Mouse (Mus musculus) stomach, embryonic 14.5 days (tissue): ENCODE data around the gene Sympk. TPM values are rescaled to one million over a fixed set of nuclear protein-coding genes. Genes with fewer than 3 reads are reported as not detected.

Experiments used
- ATAC-seq: fragments of 200-750 bp; cut with Nextera tagmentation; 2 replicates; pipeline ENCODE4 v1.8.0; 2017; ENCODE audit warnings: low read depth, moderate TSS enrichment; ENCODE audit not compliant: insufficient number of reproducible peaks, insufficient read depth, low FRiP score
- H3K27ac ChIP-seq: fragments of 300-500 bp; sonication (generic); 2 replicates; pipeline ENCODE4 v1.5.1; 2014; ENCODE audit warnings: mild to moderate bottlenecking, low read length, moderate library complexity, mixed read lengths
- H3K27me3 ChIP-seq: fragments of 300-500 bp; sonication (generic); 2 replicates; pipeline ENCODE4 v1.6.1; 2014; ENCODE audit warnings: low read length, control low read depth, mixed read lengths; ENCODE audit not compliant: control insufficient read depth, insufficient read depth
- H3K36me3 ChIP-seq: fragments of 300-500 bp; sonication (generic); 2 replicates; pipeline ENCODE4 v1.6.1; 2014; ENCODE audit warnings: mild to moderate bottlenecking, control low read depth, low read length, moderate library complexity, mixed read lengths; ENCODE audit not compliant: control insufficient read depth, insufficient read depth
- H3K4me1 ChIP-seq: fragments of 300-500 bp; sonication (generic); 2 replicates; pipeline ENCODE4 v1.6.1; 2014; ENCODE audit warnings: low read length, control low read depth, mixed read lengths; ENCODE audit not compliant: control insufficient read depth, insufficient read depth
- H3K4me2 ChIP-seq: fragments of 300-500 bp; sonication (generic); replicated peaks from 2 replicates; pipeline ENCODE4 v1.6.1; 2014; ENCODE audit warnings: low read depth, low read length, control low read depth
- H3K4me3 ChIP-seq: fragments of 300-500 bp; sonication (generic); 2 replicates; pipeline ENCODE4 v1.5.1; 2014; ENCODE audit warnings: low read depth, low read length, control low read depth
- H3K9ac ChIP-seq: fragments of 300-500 bp; sonication (generic); replicated peaks from 2 replicates; pipeline ENCODE4 v1.6.1; 2014; ENCODE audit warnings: low read depth, mild to moderate bottlenecking, control low read depth, low read length, moderate library complexity, mixed read lengths
- H3K9me3 ChIP-seq: fragments of 300-500 bp; sonication (generic); 2 replicates; pipeline ENCODE4 v1.6.1; 2016; ENCODE audit warnings: low read depth, low read length, control low read depth; ENCODE audit not compliant: control insufficient read depth
- WGBS: fragments of 180-500 bp; shearing (Covaris S2); extraction: QIAGEN DNeasy Blood & Tissue Kit; methylation state at CpG from one replicate; pipeline ENCODE4 v1.1.7; 2014; 5-methylcytosine and 5-hydroxymethylcytosine counted together
- polyA plus RNA-seq: library from polyadenylated mRNA; unstranded; fragments of >200 nt; fragmentation: Nextera tagmentation; extraction: Ambion mirVana; gene quantifications from 2 replicates; pipeline ENCODE4 v1.2.1, GENCODE M21; 2014

Sympk gene
- polyA plus RNA-seq, 1 experiment from 2014 or later: 21.7 TPM

DNA sequence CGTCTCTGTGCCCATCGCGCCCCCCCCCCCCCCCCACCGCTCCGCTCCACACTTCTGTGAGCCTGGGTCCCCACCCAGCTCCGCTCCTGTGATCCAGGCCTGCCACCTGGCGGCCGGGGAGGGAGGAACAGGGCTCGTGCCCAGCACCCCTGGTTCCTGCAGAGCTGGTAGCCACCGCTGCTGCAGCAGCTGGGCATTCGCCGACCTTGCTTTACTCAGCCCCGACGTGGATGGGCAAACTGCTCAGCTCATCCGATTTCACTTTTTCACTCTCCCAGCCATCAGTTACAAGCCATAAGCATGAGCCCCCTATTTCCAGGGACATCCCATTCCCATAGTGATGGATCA is 69.0 kb downstream of the Sympk start:
- Histone ChIP-seq H3K4me1 (peaks cover 24% of the 10 kb centered on the region), H3K4me2 (peak overlapping the region; percentile 89), H3K36me3 (peaks cover 13% of the 10 kb centered on the region), H3K4me3 (peak overlapping the region; percentile 32), H3K27ac (peak overlapping the region; percentile 81), H3K9ac (0 out of 2 replicates have a peak overlapping the region, but pooled peaks have one; percentile 18), H3K9me3 (no peaks in the 10 kb centered on the region), H3K27me3 (no peaks in the 10 kb centered on the region)
- under 1% methylated on average over 10 of the region's 15 CpGs for WGBS
- peak; percentile 43 for ATAC-seq

DNA sequence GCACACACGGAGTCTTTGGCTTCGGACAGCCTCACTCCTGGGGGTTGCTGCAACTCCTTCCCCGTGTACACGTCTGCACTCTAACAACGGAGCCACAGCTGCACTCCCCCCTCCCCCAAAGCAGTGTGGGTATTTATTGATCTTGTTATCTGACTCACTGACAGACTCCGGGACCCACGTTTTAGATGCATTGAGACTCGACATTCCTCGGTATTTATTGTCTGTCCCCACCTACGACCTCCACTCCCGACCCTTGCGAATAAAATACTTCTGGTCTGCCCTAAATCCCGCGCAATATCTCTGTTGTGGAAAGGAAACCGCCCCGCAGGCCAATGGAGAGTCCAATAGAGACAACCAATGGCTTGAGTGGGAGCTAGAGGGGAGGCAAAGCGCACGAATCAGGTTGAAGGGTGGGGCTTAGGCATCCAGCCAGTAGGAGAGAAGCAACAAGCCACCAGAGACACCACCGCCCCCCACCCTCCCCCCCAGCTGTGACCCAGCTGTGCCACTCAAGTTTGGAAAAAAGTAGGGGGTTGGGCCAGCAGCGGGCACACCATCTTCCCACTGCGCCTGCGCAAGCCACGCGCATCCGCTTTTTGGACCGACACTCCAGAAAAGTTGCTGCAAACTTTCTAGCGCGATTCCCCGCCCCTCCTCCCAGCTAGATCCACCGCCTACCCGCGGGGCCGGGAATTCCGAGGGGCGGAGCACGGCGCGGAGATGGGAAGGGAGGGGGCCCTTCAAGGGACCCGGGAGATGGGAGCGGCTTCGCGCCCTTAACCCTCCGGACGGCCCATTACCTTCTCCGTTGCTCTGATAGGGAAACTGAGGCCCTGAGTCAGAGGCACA is 69.6 kb downstream of the Sympk start:
- under 1% methylated on average over 44 of the region's 45 CpGs for WGBS
- peaks cover 7% of the 10 kb centered on the region for H3K36me3 ChIP-seq
- peak overlapping the region; percentile 99 for H3K27ac ChIP-seq
- no peaks in the 10 kb centered on the region for H3K27me3 ChIP-seq
- H3K9me3 ChIP-seq: no peaks in the 10 kb centered on the region
- H3K9ac ChIP-seq: peak overlapping the region; percentile 93
- H3K4me1 ChIP-seq: peaks cover 24% of the 10 kb centered on the region
- peak overlapping the region; percentile 89 for H3K4me2 ChIP-seq
- ATAC-seq: peak; percentile 82
- H3K4me3 ChIP-seq: peak overlapping the region; percentile 80

DNA sequence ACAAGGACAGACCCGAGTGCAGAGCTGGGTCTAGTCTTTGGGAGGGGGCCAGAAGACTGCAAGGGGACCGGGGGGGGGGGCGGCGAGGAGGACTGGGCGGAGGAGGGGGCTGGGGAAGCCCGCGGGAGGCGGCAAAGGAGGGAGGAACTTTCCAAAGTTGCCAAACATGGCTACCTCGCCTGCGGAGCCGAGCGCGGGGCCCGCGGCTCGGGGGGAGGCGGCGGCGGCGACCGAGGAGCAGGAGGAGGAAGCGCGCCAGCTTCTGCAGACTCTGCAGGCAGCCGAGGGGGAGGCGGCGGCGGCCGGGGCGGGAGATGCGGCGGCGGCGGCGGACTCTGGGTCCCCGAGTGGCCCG is 70.3 kb downstream of the Sympk start, which contains the start of gene Six5:
Gene Six5, plus strand, starts transcription at position 124 of the 355 bp plus-strand sequence.
- WGBS: 6% methylated on average over 9 of the region's 36 CpGs
- H3K27ac ChIP-seq: peak within 1 kb of the TSS; percentile 99
- H3K27me3 ChIP-seq: no peaks in the 10 kb centered on the region
- peak within 1 kb of the TSS; percentile 80 for H3K4me3 ChIP-seq
- H3K4me1 ChIP-seq: peaks cover 24% of the 10 kb centered on the region
- H3K36me3 ChIP-seq: peaks cover 4% of the 10 kb centered on the region
- no peaks in the 10 kb centered on the region for H3K9me3 ChIP-seq
- H3K4me2 ChIP-seq: peak within 1 kb of the TSS; percentile 89
- peak within 1 kb of the TSS; percentile 93 for H3K9ac ChIP-seq
- no peak; the same call in 1 of the 2 replicates for ATAC-seq

DNA sequence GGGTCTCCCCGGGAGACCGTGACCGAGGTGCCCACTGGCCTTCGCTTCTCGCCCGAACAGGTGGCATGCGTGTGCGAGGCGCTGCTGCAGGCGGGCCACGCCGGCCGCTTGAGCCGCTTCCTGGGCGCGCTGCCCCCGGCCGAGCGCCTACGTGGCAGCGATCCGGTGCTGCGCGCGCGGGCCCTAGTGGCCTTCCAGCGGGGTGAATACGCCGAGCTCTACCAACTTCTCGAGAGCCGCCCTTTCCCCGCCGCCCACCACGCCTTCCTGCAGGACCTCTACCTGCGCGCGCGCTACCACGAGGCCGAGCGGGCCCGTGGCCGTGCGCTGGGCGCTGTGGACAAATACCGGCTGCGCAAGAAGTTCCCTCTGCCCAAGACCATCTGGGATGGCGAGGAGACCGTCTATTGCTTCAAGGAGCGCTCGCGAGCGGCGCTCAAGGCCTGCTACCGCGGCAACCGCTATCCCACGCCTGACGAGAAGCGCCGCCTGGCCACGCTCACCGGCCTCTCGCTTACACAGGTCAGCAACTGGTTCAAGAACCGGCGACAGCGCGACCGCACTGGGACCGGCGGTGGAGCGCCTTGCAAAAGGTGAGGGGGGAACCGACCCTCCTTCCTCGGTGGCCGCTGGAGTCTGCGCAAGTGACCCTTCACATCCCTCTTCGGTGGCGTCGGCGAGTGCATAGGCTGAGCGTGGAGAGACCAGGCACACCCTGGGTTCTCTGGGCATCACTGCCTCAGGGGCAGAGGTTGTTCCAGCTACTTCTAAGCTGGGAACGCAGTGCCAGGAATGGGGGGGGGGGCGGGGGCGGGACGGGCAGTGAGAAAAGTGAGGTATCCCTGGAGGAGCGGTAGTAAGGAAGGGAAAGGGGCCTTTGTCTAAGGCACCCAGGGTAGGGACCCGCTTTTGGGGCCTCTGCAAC is 70.9 kb downstream of the Sympk start:
- H3K27me3 ChIP-seq: no peaks in the 10 kb centered on the region
- peak overlapping the region; percentile 93 for H3K9ac ChIP-seq
- under 1% methylated on average over 84 of the region's 87 CpGs for whole genome bisulfite sequencing
- no peaks in the 10 kb centered on the region for H3K9me3 ChIP-seq
- peak overlapping the region; percentile 99 for H3K27ac ChIP-seq
- peak overlapping the region; percentile 89 for H3K4me2 ChIP-seq
- peaks cover 24% of the 10 kb centered on the region for H3K4me1 ChIP-seq
- peaks cover 4% of the 10 kb centered on the region for H3K36me3 ChIP-seq
- peak overlapping the region; percentile 80 for H3K4me3 ChIP-seq
- ATAC-seq: no peak

DNA sequence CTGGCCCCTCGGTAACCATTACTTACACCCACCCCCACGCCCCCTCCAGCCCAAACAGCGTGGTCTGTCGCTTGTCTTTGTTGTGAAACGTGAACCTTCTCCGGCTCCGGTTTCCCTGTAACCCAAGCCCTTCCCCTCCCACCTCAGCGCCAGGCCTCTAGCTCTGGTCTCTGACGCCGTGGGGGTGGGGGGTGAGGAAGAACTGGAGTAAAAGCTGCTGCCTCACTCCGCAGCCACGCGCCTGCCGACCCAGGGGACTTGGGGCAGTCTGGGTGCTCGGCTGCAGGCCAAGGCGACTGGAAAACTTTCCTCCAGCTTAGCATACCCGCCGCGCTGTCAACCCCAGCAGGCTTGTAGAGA is 71.6 kb downstream of the Sympk start:
- ATAC-seq: peak; percentile 19
- Histone ChIP-seq H3K36me3 (peaks cover 4% of the 10 kb centered on the region), H3K27me3 (no peaks in the 10 kb centered on the region), H3K9ac (peak overlapping the region; percentile 93), H3K27ac (peak overlapping the region; percentile 99), H3K4me3 (peak overlapping the region; percentile 80), H3K9me3 (no peaks in the 10 kb centered on the region), H3K4me1 (peaks cover 24% of the 10 kb centered on the region), H3K4me2 (peak overlapping the region; percentile 89)
- WGBS: under 1% methylated on average over 19 of the region's 19 CpGs

DNA sequence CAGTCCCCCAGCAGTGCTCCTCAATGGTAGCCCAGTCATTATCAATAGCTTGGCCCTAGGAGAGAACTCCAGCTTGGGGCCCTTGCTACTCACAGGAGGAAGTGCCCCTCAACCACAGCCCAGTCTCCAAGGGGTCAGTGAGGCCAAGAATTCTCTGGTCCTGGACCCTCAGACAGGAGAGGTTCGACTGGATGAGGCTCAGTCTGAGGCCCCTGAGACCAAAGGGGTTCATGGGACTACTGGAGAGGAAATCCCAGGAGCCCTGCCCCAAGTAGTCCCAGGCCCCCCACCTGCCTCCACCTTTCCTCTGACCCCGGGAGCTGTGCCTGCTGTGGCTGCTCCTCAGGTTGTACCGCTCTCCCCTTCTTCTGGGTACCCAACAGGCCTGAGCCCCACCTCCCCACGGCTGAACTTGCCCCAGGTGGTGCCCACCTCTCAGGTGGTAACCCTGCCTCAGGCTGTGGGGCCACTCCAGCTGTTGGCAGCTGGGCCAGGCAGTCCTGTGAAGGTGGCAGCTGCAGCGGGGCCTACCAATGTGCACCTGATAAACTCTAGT is 72.3 kb downstream of the Sympk start:
- WGBS: 47% methylated on average over 5 of the region's 5 CpGs
- peak overlapping the region; percentile 99; the same call in 1 of the 2 replicates for H3K27ac ChIP-seq
- H3K27me3 ChIP-seq: no peaks in the 10 kb centered on the region
- H3K4me3 ChIP-seq: peak overlapping the region; percentile 80
- peak overlapping the region; percentile 93 for H3K9ac ChIP-seq
- H3K9me3 ChIP-seq: no peaks in the 10 kb centered on the region
- H3K36me3 ChIP-seq: peaks cover 4% of the 10 kb centered on the region; the same call in 1 of the 2 replicates
- peaks cover 24% of the 10 kb centered on the region for H3K4me1 ChIP-seq
- peak overlapping the region; percentile 89 for H3K4me2 ChIP-seq
- ATAC-seq: no peak

DNA sequence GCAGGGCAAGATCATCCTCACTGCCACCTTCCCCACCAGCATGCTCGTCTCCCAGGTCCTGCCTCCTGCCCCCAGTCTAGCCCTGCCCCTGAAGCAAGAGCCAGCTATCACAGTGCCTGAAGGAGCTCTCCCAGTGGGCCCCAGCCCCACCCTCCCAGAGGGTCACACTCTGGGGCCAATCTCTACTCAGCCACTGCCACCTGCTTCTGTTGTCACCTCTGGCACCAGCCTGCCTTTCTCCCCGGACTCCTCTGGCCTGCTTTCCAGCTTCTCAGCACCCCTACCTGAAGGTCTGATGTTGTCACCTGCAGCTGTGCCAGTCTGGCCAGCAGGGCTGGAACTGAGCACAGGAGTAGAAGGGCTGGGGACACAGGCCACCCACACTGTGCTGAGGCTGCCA is 73.0 kb downstream of the Sympk start:
- H3K9ac ChIP-seq: no peak overlapping the region
- H3K27ac ChIP-seq: no peak overlapping the region
- no peaks in the 10 kb centered on the region for H3K9me3 ChIP-seq
- H3K4me1 ChIP-seq: peaks cover 20% of the 10 kb centered on the region
- peak overlapping the region; percentile 89; the same call in 1 of the 2 replicates for H3K4me2 ChIP-seq
- H3K4me3 ChIP-seq: no peak overlapping the region
- peaks cover 4% of the 10 kb centered on the region; the same call in 1 of the 2 replicates for H3K36me3 ChIP-seq
- ATAC-seq: no peak
- WGBS: 46% methylated on average over 2 of the region's 2 CpGs
- H3K27me3 ChIP-seq: no peaks in the 10 kb centered on the region

DNA sequence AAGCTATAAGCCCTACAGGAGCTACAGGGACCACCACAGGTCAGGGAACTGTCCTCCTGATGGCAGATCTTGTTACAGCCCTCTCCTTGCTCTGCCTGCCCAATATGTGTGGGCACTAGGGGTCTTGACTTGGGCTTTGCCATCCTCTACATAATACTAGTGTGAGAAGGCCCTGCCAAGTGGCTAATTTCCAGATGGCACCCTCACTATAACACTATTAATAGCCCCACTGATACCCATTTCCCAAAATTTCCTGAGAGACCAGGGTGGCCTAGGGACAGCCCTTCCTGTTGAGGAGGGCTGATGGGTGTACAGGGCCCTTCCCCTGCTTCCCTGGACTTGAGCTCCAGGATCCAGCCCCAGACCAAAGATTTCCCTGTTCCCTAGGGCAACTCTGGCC is 73.7 kb downstream of the Sympk start:
- no peak overlapping the region for H3K9ac ChIP-seq
- H3K4me3 ChIP-seq: no peak overlapping the region
- H3K4me2 ChIP-seq: no peak overlapping the region
- H3K27me3 ChIP-seq: no peaks in the 10 kb centered on the region
- H3K9me3 ChIP-seq: no peaks in the 10 kb centered on the region
- H3K27ac ChIP-seq: no peak overlapping the region
- peaks cover 4% of the 10 kb centered on the region; the same call in 1 of the 2 replicates for H3K36me3 ChIP-seq
- peaks cover 14% of the 10 kb centered on the region for H3K4me1 ChIP-seq
- no peak for ATAC-seq
